Mouse (Mus musculus) adrenal gland (tissue): ENCODE measurements at regions not wholly inside any gene's neighbourhood (a gene's known extent, or its start where the extent isn't known, plus 50 kb on each side); places are given as distances from the start of the nearest gene placed in this dataset.

Source experiments
- intact Hi-C: fragments of 180-260 bp; cut with DNase I; formaldehyde crosslinking; loops from one replicate; pipeline ENCODE4 v1.15.1; 2025

- intact Hi-C loops = no loop called here
Measured at GRCm38 (mm10) chr8:8931746-8932145, 241.4 kb upstream of the Arglu1 start.

GRCm38 (mm10) chr8:8928074-8928862 lies 237.9 kb upstream of the Arglu1 start:
- intact Hi-C loops = no loop called here

- intact Hi-C loops = no loop called here
Measured at GRCm38 (mm10) chr8:8921446-8921845, 231.1 kb upstream of the Arglu1 start.

DNA sequence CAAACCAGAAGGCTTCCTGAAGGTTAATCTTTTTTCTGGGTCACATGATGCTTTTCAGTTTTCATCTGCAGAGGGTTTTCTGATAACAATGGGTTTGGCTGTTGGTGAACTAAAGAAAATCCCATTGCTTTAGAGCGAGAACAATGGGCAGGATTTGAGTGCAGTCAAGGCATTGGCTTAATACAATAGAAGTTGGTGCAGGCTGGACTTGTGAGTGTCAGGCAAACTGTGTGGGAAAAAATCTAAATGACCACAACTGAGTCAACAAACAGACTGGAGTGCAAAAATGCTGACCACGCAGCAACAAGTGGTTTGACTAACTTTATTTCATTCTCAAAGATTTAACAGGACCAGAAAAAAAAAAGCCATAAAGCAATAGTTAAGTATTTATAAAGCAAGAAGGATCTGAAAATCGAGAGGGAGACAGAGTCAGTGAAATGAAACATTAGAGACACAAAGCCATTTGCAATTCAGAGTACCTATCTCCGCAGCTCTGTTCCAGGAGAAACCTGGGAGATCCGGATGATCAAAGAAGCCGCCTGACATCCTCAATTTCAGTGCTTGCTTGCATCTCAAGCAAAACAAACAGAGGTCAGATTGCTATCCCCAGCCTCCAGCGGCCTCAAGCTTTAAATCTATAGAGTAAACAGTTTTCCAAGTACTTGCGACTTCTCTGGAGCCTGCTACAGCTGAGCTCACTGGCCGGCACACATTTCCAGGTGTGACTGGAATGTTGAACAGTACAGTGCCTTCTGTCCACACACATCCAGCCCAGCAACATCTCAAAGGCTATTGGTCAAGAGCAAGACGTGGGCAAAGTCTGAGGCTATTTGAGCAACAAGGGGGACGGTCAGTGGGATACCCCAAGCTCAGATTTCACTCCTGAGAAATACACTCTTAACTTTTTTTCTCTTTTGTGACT lies 229.5 kb upstream of the Arglu1 start:
- intact Hi-C loops = no loop called here

DNA sequence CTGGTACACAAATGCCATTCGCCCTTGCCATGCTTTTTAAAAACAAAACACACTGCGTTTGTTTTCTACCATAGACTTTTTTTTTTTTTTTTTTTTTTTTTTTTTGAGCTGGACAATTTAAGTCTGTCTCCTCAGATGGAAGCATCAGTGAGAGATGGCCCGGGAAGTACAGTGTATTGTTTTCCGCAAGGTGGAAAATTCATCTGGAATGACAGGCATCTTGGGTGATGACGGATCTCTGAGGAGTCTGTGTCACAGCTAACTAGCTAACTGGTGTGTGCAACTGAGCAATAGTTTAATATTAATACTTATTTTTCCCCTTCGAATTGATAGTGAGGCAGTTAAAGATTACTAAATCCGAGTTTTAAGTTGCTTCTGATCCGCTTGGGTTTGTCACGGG lies 228.7 kb upstream of the Arglu1 start:
- intact Hi-C loops = no loop called here

DNA sequence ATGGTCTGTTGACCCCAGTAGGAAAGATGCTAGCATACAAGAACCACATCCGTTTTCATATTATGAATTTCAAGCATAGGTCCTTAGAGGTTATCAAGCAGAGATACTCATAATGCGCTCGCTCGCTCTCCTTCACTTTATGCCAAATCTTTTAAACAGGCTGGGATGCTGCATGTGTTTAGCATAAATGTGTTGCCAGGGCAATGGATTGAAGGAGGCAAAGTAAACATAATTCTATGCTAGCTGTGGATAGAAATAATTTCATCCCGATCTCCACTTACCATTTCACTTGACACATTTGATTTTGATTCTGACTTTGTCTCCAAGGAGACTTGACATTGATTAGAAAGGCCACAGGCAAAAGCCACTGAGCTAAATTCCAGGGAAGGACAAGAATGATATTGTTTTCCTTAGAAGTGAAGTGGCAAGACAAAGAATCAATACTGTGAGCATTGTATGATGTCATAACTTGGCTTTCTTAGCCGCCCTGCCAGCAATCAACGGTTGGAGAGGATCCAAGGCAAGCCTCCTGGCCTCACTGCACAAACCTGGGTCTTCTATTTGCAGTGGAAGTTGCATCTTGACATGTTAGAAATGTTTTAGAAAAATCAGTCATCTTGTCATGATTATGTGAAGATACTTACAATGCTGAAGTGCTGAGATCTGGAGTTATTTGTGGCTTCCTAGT lies 217.3 kb upstream of the Arglu1 start:
- intact Hi-C loops = no loop called here

DNA sequence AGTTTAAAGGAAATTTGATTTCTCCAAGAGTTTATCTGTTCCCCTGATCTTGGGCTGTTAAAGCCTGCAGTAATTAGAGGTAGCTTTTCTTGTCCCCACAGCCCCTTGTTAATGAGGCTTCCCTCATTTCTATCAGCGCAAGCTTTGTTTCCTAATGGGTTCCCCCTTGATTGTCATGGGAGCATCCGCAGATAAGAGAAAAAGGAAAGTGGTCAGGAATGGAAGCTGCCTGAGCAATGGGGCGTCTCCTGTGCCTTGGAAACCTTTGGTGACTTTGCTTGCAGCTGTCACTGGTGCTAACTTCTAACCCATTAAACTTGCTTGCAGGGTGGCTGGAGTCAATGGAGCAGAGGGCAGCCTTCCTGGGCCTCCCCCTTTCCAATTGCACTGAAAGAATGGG lies 202.7 kb upstream of the Arglu1 start:
- intact Hi-C loops = no loop called here

- intact Hi-C loops = no loop called here
Measured at GRCm38 (mm10) chr8:8877286-8877685, 187.0 kb upstream of the Arglu1 start.

GRCm38 (mm10) chr8:8876879-8877278 lies 186.6 kb upstream of the Arglu1 start:
- intact Hi-C loops = no loop called here

DNA sequence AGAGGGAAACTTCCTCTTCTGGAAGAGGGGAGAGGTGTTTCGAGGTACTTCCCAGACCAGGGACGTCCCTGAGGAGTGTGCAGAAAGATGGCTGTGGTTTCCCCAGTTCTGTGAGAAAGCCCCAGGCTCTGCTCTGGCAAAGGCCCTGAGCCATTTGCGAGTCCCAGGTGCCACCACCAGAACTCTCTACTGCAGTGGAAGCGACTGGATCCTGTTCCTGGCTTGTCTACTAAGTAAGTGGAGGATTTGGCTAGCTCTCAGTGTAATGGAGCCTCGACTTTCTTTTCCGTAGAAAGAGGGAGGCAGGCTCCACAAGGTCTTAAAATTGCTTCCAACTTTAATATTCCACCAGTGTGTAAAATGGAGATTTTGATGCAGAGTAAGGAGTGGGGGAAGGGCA lies 186.1 kb upstream of the Arglu1 start:
- intact Hi-C loops = no loop called here

GRCm38 (mm10) chr8:8871938-8872337 lies 181.6 kb upstream of the Arglu1 start:
- intact Hi-C loops = no loop called here

DNA sequence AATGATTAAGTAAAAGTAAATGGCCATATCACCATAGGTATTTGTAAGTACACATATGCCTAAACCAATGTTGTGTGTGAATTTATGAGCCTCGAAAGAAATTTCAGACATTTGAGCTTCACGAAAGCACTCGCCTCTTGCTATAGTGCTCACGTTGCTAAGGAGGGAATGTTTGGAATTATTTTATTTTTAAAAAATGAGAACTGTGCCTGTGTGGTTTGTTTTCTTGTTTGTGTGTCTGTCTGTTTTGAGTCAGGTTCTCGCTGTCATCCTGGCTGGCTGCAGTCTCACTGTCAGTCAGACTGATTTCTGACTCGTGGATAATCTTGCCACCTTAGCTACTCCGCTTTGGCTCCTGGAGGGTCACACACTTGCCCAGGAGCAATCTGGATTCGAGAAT lies 180.7 kb upstream of the Arglu1 start:
- intact Hi-C loops = no loop called here

- intact Hi-C loops = no loop called here
Measured at GRCm38 (mm10) chr8:8870487-8870886, 180.2 kb upstream of the Arglu1 start.

GRCm38 (mm10) chr8:8869338-8869737 lies 179.0 kb upstream of the Arglu1 start:
- intact Hi-C loops = no loop called here

DNA sequence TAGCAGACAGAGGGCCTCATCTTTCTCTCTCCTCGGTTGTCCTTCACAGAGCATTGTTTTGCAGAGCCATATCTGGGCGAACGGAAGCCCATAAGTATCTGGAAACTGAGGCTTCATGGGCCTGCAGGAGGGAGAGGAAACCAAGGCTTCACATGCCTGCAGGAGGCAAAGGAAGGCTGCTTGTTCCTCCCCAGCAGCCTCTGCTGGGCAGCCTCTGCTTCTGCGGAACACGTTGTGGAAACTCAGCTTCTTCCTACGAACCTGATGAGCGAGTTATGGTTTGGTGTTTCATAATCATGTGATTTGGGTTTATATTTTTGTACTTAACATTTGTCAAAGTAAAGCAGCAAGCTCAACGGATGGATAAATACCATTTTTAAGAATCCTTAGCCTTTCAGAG lies 177.6 kb upstream of the Arglu1 start:
- intact Hi-C loops = no loop called here

- intact Hi-C loops = no loop called here
Measured at GRCm38 (mm10) chr8:8867126-8867777, 176.9 kb upstream of the Arglu1 start.

GRCm38 (mm10) chr8:8862767-8863166 lies 172.4 kb upstream of the Arglu1 start:
- intact Hi-C loops = no loop called here

DNA sequence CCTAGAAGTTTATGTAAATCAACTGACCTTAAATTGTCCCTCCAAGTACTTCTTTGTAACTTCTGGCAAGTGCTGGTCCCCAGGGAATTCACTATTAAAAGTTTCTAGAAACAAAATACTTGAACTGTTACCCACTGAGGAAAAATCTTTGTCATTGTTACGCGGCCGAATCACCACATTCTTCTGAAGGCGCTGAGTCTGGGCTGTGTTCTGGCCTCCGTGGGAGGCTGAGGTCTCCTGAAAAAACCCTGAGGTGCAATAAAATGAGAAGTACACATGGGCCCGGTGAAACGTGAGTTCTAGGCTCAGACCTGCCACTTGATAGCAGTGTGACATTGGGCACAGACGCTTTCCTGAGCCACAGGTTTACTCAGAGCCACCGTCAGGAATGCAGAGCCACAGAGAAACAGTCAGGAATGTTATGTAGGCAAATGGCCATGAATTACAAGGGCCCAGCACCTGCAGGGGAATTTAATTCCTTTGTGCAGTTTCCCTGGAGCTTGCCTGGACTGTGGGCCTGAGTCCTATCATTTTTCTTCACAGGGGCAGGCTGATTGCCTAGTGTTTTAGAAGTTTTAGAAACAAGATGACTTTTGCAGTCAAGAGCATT lies 171.1 kb upstream of the Arglu1 start:
- intact Hi-C loops = no loop called here

- intact Hi-C loops = no loop called here
Measured at GRCm38 (mm10) chr8:8858636-8859035, 168.3 kb upstream of the Arglu1 start.

- intact Hi-C loops = no loop called here
Measured at GRCm38 (mm10) chr8:8852656-8853366, 162.5 kb upstream of the Arglu1 start.
